Mouse (Mus musculus): Measurements from ENCODE around the gene Pi4k2a.
"Not testable (repeated sequence)": the region's sequence is repeated elsewhere in the genome, so short reads cannot be mapped to it uniquely, and the experiment has no call there.

Gene Pi4k2a

GRCm38 (mm10) chr19:42080469-42080868 lies 9.8 kb upstream of the Pi4k2a start:
- DNase-seq (ENCODE audit: low spot score): no peak

- not testable (repeated sequence) for DNase-seq (ENCODE audit: low spot score)
These were observed 8.7 kb upstream of the Pi4k2a start for GRCm38 (mm10) chr19:42081613-42082012.

GRCm38 (mm10) chr19:42085690-42086089 lies 4.6 kb upstream of the Pi4k2a start:
- no peak for DNase-seq (ENCODE audit: low spot score)

- DNase-seq (ENCODE audit: low spot score): peak; percentile 29
These were observed 4.1 kb upstream of the Pi4k2a start, which contains the start of gene Morn4 for GRCm38 (mm10) chr19:42086166-42086565. Gene Morn4, minus strand, starts transcription at chr19:42086357.

- DNase-seq (ENCODE audit: low spot score): peak; percentile 34
These were observed 1.0 kb upstream of the Pi4k2a start for GRCm38 (mm10) chr19:42089103-42089747.

- no peak for DNase-seq (ENCODE audit: low spot score)
These were observed 419 bp downstream of the Pi4k2a start for GRCm38 (mm10) chr19:42090637-42091141.

- DNase-seq (ENCODE audit: low spot score): no peak
These were observed 9.1 kb downstream of the Pi4k2a start for GRCm38 (mm10) chr19:42099406-42099805.

GRCm38 (mm10) chr19:42104681-42105080 lies 14.4 kb downstream of the Pi4k2a start:
- DNase-seq (ENCODE audit: low spot score): no peak

- no peak for DNase-seq (ENCODE audit: low spot score)
These were observed 25.6 kb downstream of the Pi4k2a start for GRCm38 (mm10) chr19:42115783-42116335.

GRCm38 (mm10) chr19:42118142-42118541 lies 27.9 kb downstream of the Pi4k2a start:
- no peak for DNase-seq (ENCODE audit: low spot score)

- no peak for DNase-seq (ENCODE audit: low spot score)
These were observed 28.3 kb downstream of the Pi4k2a start for GRCm38 (mm10) chr19:42118596-42118995.

- DNase-seq (ENCODE audit: low spot score): no peak
These were observed 30.2 kb downstream of the Pi4k2a start for GRCm38 (mm10) chr19:42120451-42120850.

GRCm38 (mm10) chr19:42124684-42125083 lies 34.4 kb downstream of the Pi4k2a start:
- DNase-seq (ENCODE audit: low spot score): no peak

- DNase-seq (ENCODE audit: low spot score): no peak
These were observed 35.4 kb downstream of the Pi4k2a start for GRCm38 (mm10) chr19:42125501-42126218.

- no peak for DNase-seq (ENCODE audit: low spot score)
These were observed 35.9 kb downstream of the Pi4k2a start for GRCm38 (mm10) chr19:42126219-42126605.

- no peak for DNase-seq (ENCODE audit: low spot score)
These were observed 36.8 kb downstream of the Pi4k2a start for GRCm38 (mm10) chr19:42127024-42127423.

GRCm38 (mm10) chr19:42128052-42128740 lies 37.9 kb downstream of the Pi4k2a start:
- no peak for DNase-seq (ENCODE audit: low spot score)

- peak; percentile 78 for DNase-seq (ENCODE audit: low spot score)
These were observed 38.7 kb downstream of the Pi4k2a start, which contains the start of gene Avpi1 for GRCm38 (mm10) chr19:42128787-42129508. Gene Avpi1, minus strand, starts transcription at chr19:42129059.

GRCm38 (mm10) chr19:42129509-42130293 lies 39.4 kb downstream of the Pi4k2a start:
- DNase-seq (ENCODE audit: low spot score): no peak

- no peak for DNase-seq (ENCODE audit: low spot score)
These were observed 40.0 kb downstream of the Pi4k2a start for GRCm38 (mm10) chr19:42130294-42130606.

- DNase-seq (ENCODE audit: low spot score): no peak
These were observed 40.8 kb downstream of the Pi4k2a start for GRCm38 (mm10) chr19:42131101-42131500.
